Mouse (Mus musculus): ENCODE results near the gene Duox1.
A peak's percentile ranks its signal among the peaks of the same experiment; 100 is the strongest.

GRCm38 (mm10) chr2:122348531-122349131 is 33.2 kb downstream of the Duox1 start:
- TF ChIP-seq CTCF (IDR thresholded peaks at IDR 0.05), result peak; percentile 91
- peak; percentile 63 for TF ChIP-seq POLR2A (IDR thresholded peaks at IDR 0.05; ENCODE audit: insufficient read depth, low read depth, low read length)
- TF ChIP-seq EP300 (IDR thresholded peaks at IDR 0.05; ENCODE audit: insufficient read depth, low read depth, low read length), result no peak
